Mouse (Mus musculus): ENCODE results near the gene Aven.

GRCm38 (mm10) chr2:112520526-112521482 lies 28.0 kb downstream of the Aven start:
- TF ChIP-seq CTCF (IDR thresholded peaks at IDR 0.05; ENCODE audit: low read depth) (peak; percentile 42), EP300 (IDR thresholded peaks at IDR 0.05; ENCODE audit: low read depth) (no peak)

Measured in liver, postnatal 0 days (tissue).